Mouse (Mus musculus): ENCODE measurements around the gene Vmn1r209. TPM values are rescaled to one million over a fixed set of nuclear protein-coding genes. Genes with fewer than 3 reads are reported as not detected.
"Not testable (repeated sequence)": the region's sequence is repeated elsewhere in the genome, so short reads cannot be mapped to it uniquely, and the experiment has no call there.

Vmn1r209 gene
- polyA plus RNA-seq (2012; rRNA removed) = not detected in 2 replicates

DNA sequence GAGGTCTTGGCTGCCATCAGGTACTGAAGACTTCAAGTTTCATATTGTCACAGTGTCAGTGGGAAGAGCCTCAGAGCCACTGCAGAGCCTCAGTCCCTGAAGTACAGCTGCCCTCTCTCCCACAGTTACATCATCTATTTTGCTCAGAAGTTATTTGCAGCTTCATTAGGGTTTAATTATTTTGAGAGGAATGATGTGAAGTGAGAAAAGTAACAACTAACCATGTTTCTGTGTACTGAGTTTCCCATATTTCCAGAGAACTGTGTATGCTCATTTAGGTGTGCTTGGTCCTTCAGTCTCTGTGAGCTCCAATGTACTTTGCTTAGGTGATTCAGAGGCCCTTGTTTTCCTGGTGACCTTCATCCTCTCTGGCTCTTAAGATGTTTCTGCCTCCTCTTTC lies at the start of gene Vmn1r209:
TSS of gene Vmn1r209 (minus strand) at position 101 of the 400 bp plus-strand sequence.
- not testable (repeated sequence) for H3K4me3 ChIP-seq (replicated peaks; ENCODE audit: extremely low read depth, low read depth, low read length); DNase-seq; H3K4me1 ChIP-seq (ENCODE audit: control insufficient read depth, insufficient read depth, low read length)

DNA sequence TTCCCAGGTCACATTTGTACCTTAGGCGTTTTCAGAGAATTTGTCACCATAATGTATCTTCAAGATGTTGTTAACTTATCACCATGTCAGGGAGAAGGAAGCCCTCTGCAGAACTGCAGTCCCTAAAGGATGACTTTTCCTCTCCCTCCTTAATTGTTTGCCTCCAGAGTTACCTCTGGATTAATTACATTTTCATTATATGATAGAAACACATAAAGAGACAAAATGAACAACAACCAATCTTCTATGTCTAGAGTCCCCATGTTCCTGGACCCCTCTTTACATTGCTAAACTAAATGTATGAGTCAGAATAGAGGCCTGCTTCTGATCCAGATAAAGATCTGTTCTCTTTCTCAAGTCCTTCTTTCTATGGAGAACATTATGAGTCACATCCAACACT lies 48.0 kb upstream of the Vmn1r209 start, which contains the start of gene Vmn1r211:
TSS of gene Vmn1r211 (minus strand) at position 101 of the 400 bp plus-strand sequence.
- Histone ChIP-seq H3K4me3 (replicated peaks; ENCODE audit: extremely low read depth, low read depth, low read length) (no peak within 1 kb of the TSS), H3K4me1 (ENCODE audit: control insufficient read depth, insufficient read depth, low read length) (no peaks in the 10 kb centered on the region)
- DNase-seq = no peak
- TF ChIP-seq POLR2A (IDR thresholded peaks at IDR 0.05; ENCODE audit: borderline replicate concordance, extremely low read depth, low read depth, low read length) = no peak
- TF ChIP-seq CTCF (IDR thresholded peaks at IDR 0.05; ENCODE audit: insufficient read depth, low read length) = no peak
- WGBS = 65% methylated on average over 1 of the region's 1 CpGs

DNA sequence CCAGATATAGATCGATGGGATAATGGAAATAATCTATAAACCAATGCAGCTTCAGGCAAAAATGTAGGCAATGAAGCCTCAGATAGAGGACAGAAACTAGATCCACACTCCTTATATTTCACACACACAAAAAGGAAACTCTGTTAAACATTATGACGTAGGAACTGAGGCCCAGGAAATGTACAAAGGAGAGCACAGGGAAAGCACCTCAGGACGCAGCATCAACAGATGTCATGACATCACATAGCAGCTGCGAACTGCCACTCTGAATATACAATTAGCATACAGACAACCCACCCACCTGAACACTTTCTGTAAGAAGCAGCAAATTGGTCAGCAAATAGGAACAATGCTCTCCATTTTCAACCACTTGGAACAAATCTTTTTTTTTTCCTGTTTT lies 45.3 kb upstream of the Vmn1r209 start:
- H3K4me3 ChIP-seq (replicated peaks; ENCODE audit: extremely low read depth, low read depth, low read length) = no peak overlapping the region
- WGBS = 56% methylated on average over 4 of the region's 4 CpGs
- TF ChIP-seq CTCF (IDR thresholded peaks at IDR 0.05; ENCODE audit: insufficient read depth, low read length) (no peak), POLR2A (IDR thresholded peaks at IDR 0.05; ENCODE audit: borderline replicate concordance, extremely low read depth, low read depth, low read length) (no peak)
- no peaks in the 10 kb centered on the region for H3K4me1 ChIP-seq (ENCODE audit: control insufficient read depth, insufficient read depth, low read length)
- DNase-seq = no peak

- 28% methylated on average over 1 of the region's 1 CpGs for WGBS
- TF ChIP-seq POLR2A (IDR thresholded peaks at IDR 0.05; ENCODE audit: borderline replicate concordance, extremely low read depth, low read depth, low read length) = no peak
- no peak for TF ChIP-seq CTCF (IDR thresholded peaks at IDR 0.05; ENCODE audit: insufficient read depth, low read length)
Observed at GRCm38 (mm10) chr13:22846798-22847197, 37.3 kb upstream of the Vmn1r209 start.

GRCm38 (mm10) chr13:22844304-22844703 lies 34.8 kb upstream of the Vmn1r209 start:
- not testable (repeated sequence) for H3K4me1 ChIP-seq (ENCODE audit: control insufficient read depth, insufficient read depth, low read length); DNase-seq; H3K4me3 ChIP-seq (replicated peaks; ENCODE audit: extremely low read depth, low read depth, low read length)
- WGBS = 76% methylated on average over 3 of the region's 3 CpGs

More at GRCm38 (mm10) chr13:22846798-22847197, 37.3 kb upstream of the Vmn1r209 start:
- no peak for DNase-seq
- Histone ChIP-seq H3K4me1 (ENCODE audit: control insufficient read depth, insufficient read depth, low read length) (no peaks in the 10 kb centered on the region), H3K4me3 (replicated peaks; ENCODE audit: extremely low read depth, low read depth, low read length) (no peak overlapping the region)

GRCm38 (mm10) chr13:22831248-22831647 lies 21.8 kb upstream of the Vmn1r209 start, which contains the start of gene Vmn1r210:
Gene Vmn1r210 (minus strand): TSS chr13:22831348.
- WGBS = 33% methylated on average over 4 of the region's 4 CpGs
- Histone ChIP-seq H3K4me1 (ENCODE audit: control insufficient read depth, insufficient read depth, low read length) (no peaks in the 10 kb centered on the region), H3K4me3 (replicated peaks; ENCODE audit: extremely low read depth, low read depth, low read length) (no peak within 1 kb of the TSS)
- TF ChIP-seq CTCF (IDR thresholded peaks at IDR 0.05; ENCODE audit: insufficient read depth, low read length) = no peak
- TF ChIP-seq POLR2A (IDR thresholded peaks at IDR 0.05; ENCODE audit: borderline replicate concordance, extremely low read depth, low read depth, low read length) = no peak
- no peak for DNase-seq

DNA sequence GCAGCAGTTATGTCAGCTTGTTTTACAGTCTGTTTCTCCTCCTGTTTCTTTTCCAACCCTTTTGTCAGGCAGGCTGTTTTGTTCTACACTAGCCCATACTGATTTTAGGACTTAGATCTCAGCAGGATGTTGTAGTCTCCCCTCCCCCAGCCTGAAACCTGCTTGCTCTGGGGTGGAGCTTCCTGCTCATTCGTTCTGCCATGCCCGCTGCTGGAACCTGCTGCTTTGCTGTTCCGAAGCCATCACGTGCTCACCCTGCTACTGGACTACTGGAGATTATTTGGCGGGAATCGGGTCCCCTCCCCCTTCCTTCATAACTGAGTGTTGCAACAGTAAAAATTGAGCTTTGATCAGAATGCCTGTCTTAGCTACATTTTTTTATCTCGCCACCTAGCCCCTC lies 19.9 kb upstream of the Vmn1r209 start:
- 24% methylated on average over 7 of the region's 7 CpGs for WGBS
- not testable (repeated sequence) for H3K4me3 ChIP-seq (replicated peaks; ENCODE audit: extremely low read depth, low read depth, low read length); DNase-seq; H3K4me1 ChIP-seq (ENCODE audit: control insufficient read depth, insufficient read depth, low read length)

- H3K4me1 ChIP-seq (ENCODE audit: control insufficient read depth, insufficient read depth, low read length); DNase-seq; H3K4me3 ChIP-seq (replicated peaks; ENCODE audit: extremely low read depth, low read depth, low read length): not testable (repeated sequence)
- WGBS = 85% methylated on average over 1 of the region's 1 CpGs
Observed at GRCm38 (mm10) chr13:22821601-22822000, 12.1 kb upstream of the Vmn1r209 start.

GRCm38 (mm10) chr13:22788096-22788495 lies 21.4 kb downstream of the Vmn1r209 start:
- DNase-seq; H3K4me1 ChIP-seq (ENCODE audit: control insufficient read depth, insufficient read depth, low read length); H3K4me3 ChIP-seq (replicated peaks; ENCODE audit: extremely low read depth, low read depth, low read length): not testable (repeated sequence)
- WGBS = 75% methylated on average over 3 of the region's 3 CpGs

DNA sequence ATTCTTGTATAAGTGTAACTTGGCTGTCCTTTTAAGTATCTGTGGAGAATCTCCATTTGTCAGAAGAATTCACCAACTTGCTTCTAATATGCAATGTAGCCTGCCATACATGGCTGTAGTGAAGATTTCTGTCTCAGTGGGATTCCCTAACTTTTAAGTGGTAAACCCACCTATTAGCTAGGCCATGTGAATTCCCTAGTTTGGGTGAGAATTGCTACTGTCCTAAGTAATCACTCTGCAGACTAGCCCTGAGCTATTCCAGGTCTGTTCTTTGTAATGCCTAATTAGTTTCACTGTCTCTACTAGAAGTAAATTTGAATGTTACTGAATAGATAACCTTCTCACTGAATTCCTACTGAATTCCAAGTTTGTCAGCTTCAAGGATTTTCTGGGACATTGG lies 25.3 kb downstream of the Vmn1r209 start:
- not testable (repeated sequence) for DNase-seq; H3K4me1 ChIP-seq (ENCODE audit: control insufficient read depth, insufficient read depth, low read length); H3K4me3 ChIP-seq (replicated peaks; ENCODE audit: extremely low read depth, low read depth, low read length)

DNA sequence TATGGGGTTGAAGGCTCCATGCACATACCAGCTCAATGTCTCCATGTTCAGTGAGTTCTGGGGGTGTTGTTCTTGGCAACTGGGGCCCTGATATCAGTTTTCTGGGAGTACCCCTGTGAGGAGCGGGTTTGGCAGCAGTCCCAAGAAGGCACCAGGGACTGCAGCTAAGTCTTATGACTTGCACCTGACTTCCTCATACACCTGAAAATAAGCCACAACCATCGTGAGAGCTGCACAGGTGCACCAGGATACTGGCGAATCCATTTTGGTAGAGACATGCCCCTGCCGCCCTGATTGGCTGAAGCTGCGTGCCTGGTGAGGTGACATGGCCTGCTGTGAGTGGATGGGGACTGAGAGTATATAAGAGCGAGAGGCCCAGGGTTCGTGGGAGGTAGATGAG lies 32.2 kb downstream of the Vmn1r209 start, which contains the start of gene Vmn1r208:
TSS of gene Vmn1r208 (minus strand) at position 101 of the 400 bp plus-strand sequence.
- DNase-seq; H3K4me1 ChIP-seq (ENCODE audit: control insufficient read depth, insufficient read depth, low read length); H3K4me3 ChIP-seq (replicated peaks; ENCODE audit: extremely low read depth, low read depth, low read length): not testable (repeated sequence)
- no CpG with 5 or more reads among the region's 7 CpGs for WGBS

DNA sequence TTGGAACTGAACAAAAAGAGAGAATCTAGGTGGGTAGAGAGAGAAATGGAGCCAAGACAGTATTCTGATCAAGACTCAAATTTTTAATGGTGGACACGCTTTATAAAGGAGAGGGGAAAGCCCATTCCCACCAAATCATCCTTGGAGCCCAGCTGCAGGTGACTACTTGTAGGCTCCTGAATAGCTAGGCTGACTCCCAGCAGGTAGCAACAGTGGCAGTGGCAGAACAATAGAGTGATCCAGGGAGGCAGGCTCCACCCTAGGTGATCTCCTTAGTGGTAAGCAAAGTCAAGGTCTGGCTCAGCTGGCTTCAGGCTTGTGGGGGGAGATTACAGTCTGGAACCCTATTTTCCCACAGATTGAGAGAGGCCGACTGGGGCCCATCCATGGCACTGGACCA lies 37.9 kb downstream of the Vmn1r209 start:
- not testable (repeated sequence) for H3K4me3 ChIP-seq (replicated peaks; ENCODE audit: extremely low read depth, low read depth, low read length); DNase-seq; H3K4me1 ChIP-seq (ENCODE audit: control insufficient read depth, insufficient read depth, low read length)
- WGBS = 100% methylated on average over 1 of the region's 2 CpGs

Other genes with a start within 250 kb of the Vmn1r209 start
- not detected in 2 replicates for gene Vmn1r205, start 216.7 kb downstream of the Vmn1r209 start, polyA plus RNA-seq (2012; rRNA removed)
- not detected in 2 replicates for gene Vmn1r206, start 185.4 kb downstream of the Vmn1r209 start, polyA plus RNA-seq (2012; rRNA removed)
- gene Vmn1r207-ps, start 80.1 kb downstream of the Vmn1r209 start, polyA plus RNA-seq (2012; rRNA removed) = not detected in 2 replicates
- not detected in 2 replicates for gene Vmn1r208, start 32.3 kb downstream of the Vmn1r209 start, polyA plus RNA-seq (2012; rRNA removed)
- gene Vmn1r210, start 21.7 kb upstream of the Vmn1r209 start, polyA plus RNA-seq (2012; rRNA removed) = not detected in 2 replicates
- gene Vmn1r211, start 47.9 kb upstream of the Vmn1r209 start, polyA plus RNA-seq (2012; rRNA removed) = not detected in 2 replicates
- gene Vmn1r212, start 74.5 kb upstream of the Vmn1r209 start, polyA plus RNA-seq (2012; rRNA removed) = not detected in 2 replicates
- not detected in 2 replicates for gene Vmn1r213, start 198.0 kb upstream of the Vmn1r209 start, polyA plus RNA-seq (2012; rRNA removed)
- not detected in 2 replicates for gene Vmn1r214, start 220.7 kb upstream of the Vmn1r209 start, polyA plus RNA-seq (2012; rRNA removed)

All from lung, adult 2 months (tissue).